Mouse (Mus musculus) common myeloid progenitor, adult 5-6 weeks (primary cell): ENCODE measurements around the gene Lims1. TPM values are rescaled to one million over a fixed set of nuclear protein-coding genes. Genes with fewer than 3 reads are reported as not detected.

Experiments
- ATAC-seq: replicated peaks from 2 replicates; pipeline ENCODE4 v1.8.0; 2016; ENCODE audit warnings: low read depth, mild to moderate bottlenecking, moderate TSS enrichment, inconsistent platforms; ENCODE audit not compliant: poor library complexity, severe bottlenecking
- total RNA-seq: library from RNA; stranded (forward); fragments of 200-1000, 187-1606 nt; gene quantifications from 2 replicates; pipeline ENCODE4 v1.2.3, GENCODE M21; 2017

Lims1 gene
- total RNA-seq, 1 experiment from 2014 or later, result 112 TPM

GRCm38 (mm10) chr10:58342199-58342598, 18.9 kb downstream of the Lims1 start:
- ATAC-seq, result no peak

- ATAC-seq, result no peak
Observed at GRCm38 (mm10) chr10:58343552-58343951, 20.3 kb downstream of the Lims1 start.

GRCm38 (mm10) chr10:58350600-58350999, 27.3 kb downstream of the Lims1 start:
- ATAC-seq, result 0 out of 2 replicates have a peak, but pooled peaks have one; percentile 4

GRCm38 (mm10) chr10:58351670-58352069, 28.4 kb downstream of the Lims1 start:
- peak; percentile 64 for ATAC-seq

GRCm38 (mm10) chr10:58352364-58352763, 29.1 kb downstream of the Lims1 start:
- no peak for ATAC-seq

GRCm38 (mm10) chr10:58354561-58354960, 31.3 kb downstream of the Lims1 start:
- ATAC-seq, result peak; percentile 85

- ATAC-seq, result no peak
Observed at GRCm38 (mm10) chr10:58356460-58356859, 33.2 kb downstream of the Lims1 start.

GRCm38 (mm10) chr10:58359123-58359522, 35.9 kb downstream of the Lims1 start:
- ATAC-seq, result peak; percentile 16; the same call in 1 of the 2 replicates

GRCm38 (mm10) chr10:58359952-58360351, 36.7 kb downstream of the Lims1 start:
- no peak for ATAC-seq

GRCm38 (mm10) chr10:58362745-58363144, 39.5 kb downstream of the Lims1 start:
- ATAC-seq, result peak; percentile 72

- ATAC-seq, result no peak
Observed at GRCm38 (mm10) chr10:58364770-58365515, 41.7 kb downstream of the Lims1 start.

GRCm38 (mm10) chr10:58368791-58369706, 45.8 kb downstream of the Lims1 start:
- no peak for ATAC-seq

GRCm38 (mm10) chr10:58369707-58370093, 46.4 kb downstream of the Lims1 start:
- no peak for ATAC-seq

GRCm38 (mm10) chr10:58370143-58370542, 46.9 kb downstream of the Lims1 start:
- ATAC-seq, result peak; percentile 73

- ATAC-seq, result no peak
Observed at GRCm38 (mm10) chr10:58370559-58370958, 47.3 kb downstream of the Lims1 start.

GRCm38 (mm10) chr10:58371279-58371842, 48.1 kb downstream of the Lims1 start:
- peak; percentile 75 for ATAC-seq

- no peak for ATAC-seq
Observed at GRCm38 (mm10) chr10:58372430-58373030, 49.3 kb downstream of the Lims1 start.

- no peak for ATAC-seq
Observed at GRCm38 (mm10) chr10:58373829-58374228, 50.6 kb downstream of the Lims1 start.

- peak; percentile 58 for ATAC-seq
Observed at GRCm38 (mm10) chr10:58377592-58378197, 54.4 kb downstream of the Lims1 start.

GRCm38 (mm10) chr10:58378380-58378779, 55.1 kb downstream of the Lims1 start:
- ATAC-seq, result no peak
